Mouse (Mus musculus): ENCODE measurements around the gene Ctc1. TPM values are rescaled to one million over a fixed set of nuclear protein-coding genes. Genes with fewer than 3 reads are reported as not detected.

Ctc1 gene
- polyA plus RNA-seq, 1 experiment from 2014 or later, result 79.6 TPM

GRCm38 (mm10) chr11:69077316-69077715 is 61.6 kb downstream of the Ctc1 start:
- 87% methylated on average over 9 of the region's 9 CpGs for WGBS
- Histone ChIP-seq H3K27me3 (ENCODE audit: poor library complexity, severe bottlenecking) (no peaks in the 10 kb centered on the region), H3K4me3 (no peak overlapping the region), H3K4me1 (peaks cover 27% of the 10 kb centered on the region), H3K36me3 (replicated peaks) (no peaks in the 10 kb centered on the region), H3K9me3 (no peaks in the 10 kb centered on the region), H3K27ac (no peak overlapping the region)
- no peak for DNase-seq (ENCODE audit: extremely low spot score, low spot score)

DNA sequence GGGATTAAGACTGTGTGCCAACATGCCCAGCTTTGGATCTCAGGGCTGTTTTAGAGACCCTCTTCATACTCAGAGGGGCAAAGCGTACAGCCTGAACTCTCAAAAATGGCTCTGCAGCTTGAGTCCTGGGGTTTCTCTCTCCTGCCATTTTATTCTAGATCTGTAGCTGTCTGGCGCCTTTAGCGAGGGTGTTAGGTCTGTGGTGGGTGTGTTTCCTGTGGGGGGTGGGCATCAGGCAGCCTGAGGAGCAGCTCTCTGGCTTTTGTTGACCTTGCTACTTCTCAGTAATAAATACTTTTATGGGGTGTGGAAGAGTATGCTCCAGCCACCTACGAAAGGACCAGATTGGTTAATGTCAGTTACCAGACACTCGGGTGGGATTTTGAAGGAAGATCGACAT is 62.3 kb downstream of the Ctc1 start:
- Histone ChIP-seq H3K4me3 (no peak overlapping the region), H3K9me3 (no peaks in the 10 kb centered on the region), H3K27me3 (ENCODE audit: poor library complexity, severe bottlenecking) (no peaks in the 10 kb centered on the region), H3K27ac (no peak overlapping the region), H3K4me1 (peaks cover 22% of the 10 kb centered on the region), H3K36me3 (replicated peaks) (no peaks in the 10 kb centered on the region)
- no peak for DNase-seq (ENCODE audit: extremely low spot score, low spot score)
- 86% methylated on average over 6 of the region's 6 CpGs for WGBS

DNA sequence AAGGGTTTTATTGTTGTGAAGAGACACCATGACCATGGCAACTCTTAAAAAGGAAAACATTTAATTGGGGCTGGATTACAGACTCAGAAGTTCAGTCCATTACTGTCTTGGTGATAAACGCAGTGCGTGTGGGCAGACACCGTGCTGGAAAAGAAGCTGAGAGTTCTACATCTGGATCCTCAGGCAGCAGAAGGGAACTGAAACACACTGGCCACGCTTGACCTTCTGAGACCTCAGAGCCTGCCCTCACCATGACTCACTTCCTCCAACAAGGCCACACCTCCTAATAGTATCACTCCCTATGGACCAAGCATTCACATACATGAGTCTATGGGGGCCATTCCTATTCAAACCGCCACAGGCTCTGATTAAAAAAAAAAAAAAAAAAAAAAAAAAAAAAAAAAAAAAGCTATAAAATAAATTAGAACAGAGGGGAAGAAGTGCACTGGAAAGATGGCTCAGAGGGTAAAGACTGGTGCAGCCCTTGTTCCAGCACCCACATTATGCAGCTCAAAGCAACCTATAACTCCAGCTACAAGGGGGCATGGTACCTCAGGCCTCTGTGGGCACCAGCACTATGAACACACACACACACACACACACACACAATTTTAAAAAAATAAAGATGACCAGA is 63.2 kb downstream of the Ctc1 start:
- 87% methylated on average over 5 of the region's 5 CpGs for WGBS
- Histone ChIP-seq H3K27ac (no peak overlapping the region), H3K9me3 (no peaks in the 10 kb centered on the region), H3K4me3 (no peak overlapping the region), H3K4me1 (peaks cover 16% of the 10 kb centered on the region), H3K36me3 (replicated peaks) (no peaks in the 10 kb centered on the region), H3K27me3 (ENCODE audit: poor library complexity, severe bottlenecking) (no peaks in the 10 kb centered on the region)
- no peak for DNase-seq (ENCODE audit: extremely low spot score, low spot score)

GRCm38 (mm10) chr11:69080102-69080854 is 64.6 kb downstream of the Ctc1 start:
- no peaks in the 10 kb centered on the region for H3K9me3 ChIP-seq
- H3K4me3 ChIP-seq, result no peak overlapping the region
- WGBS, result 87% methylated on average over 15 of the region's 15 CpGs
- no peaks in the 10 kb centered on the region for H3K27me3 ChIP-seq (ENCODE audit: poor library complexity, severe bottlenecking)
- DNase-seq (ENCODE audit: extremely low spot score, low spot score), result no peak
- H3K4me1 ChIP-seq, result peaks cover 6% of the 10 kb centered on the region
- no peaks in the 10 kb centered on the region for H3K36me3 ChIP-seq (replicated peaks)
- no peak overlapping the region for H3K27ac ChIP-seq

GRCm38 (mm10) chr11:69080855-69081222 is 65.1 kb downstream of the Ctc1 start:
- no peaks in the 10 kb centered on the region for H3K36me3 ChIP-seq (replicated peaks)
- no peaks in the 10 kb centered on the region for H3K9me3 ChIP-seq
- no peak overlapping the region for H3K4me3 ChIP-seq
- WGBS, result 87% methylated on average over 8 of the region's 8 CpGs
- peaks cover 6% of the 10 kb centered on the region for H3K4me1 ChIP-seq
- H3K27me3 ChIP-seq (ENCODE audit: poor library complexity, severe bottlenecking), result no peaks in the 10 kb centered on the region
- no peak for DNase-seq (ENCODE audit: extremely low spot score, low spot score)
- no peak overlapping the region for H3K27ac ChIP-seq

GRCm38 (mm10) chr11:69081613-69082012 is 65.9 kb downstream of the Ctc1 start:
- no peaks in the 10 kb centered on the region for H3K9me3 ChIP-seq
- H3K4me1 ChIP-seq, result peaks cover 7% of the 10 kb centered on the region
- 92% methylated on average over 7 of the region's 7 CpGs for WGBS
- H3K36me3 ChIP-seq (replicated peaks), result no peaks in the 10 kb centered on the region
- no peak for DNase-seq (ENCODE audit: extremely low spot score, low spot score)
- no peak overlapping the region for H3K27ac ChIP-seq
- no peaks in the 10 kb centered on the region for H3K27me3 ChIP-seq (ENCODE audit: poor library complexity, severe bottlenecking)
- H3K4me3 ChIP-seq, result no peak overlapping the region

- Histone ChIP-seq H3K27ac (no peak overlapping the region), H3K4me1 (peaks cover 39% of the 10 kb centered on the region), H3K9me3 (no peaks in the 10 kb centered on the region), H3K4me3 (no peak overlapping the region), H3K36me3 (replicated peaks) (peaks cover 13% of the 10 kb centered on the region), H3K27me3 (ENCODE audit: poor library complexity, severe bottlenecking) (no peaks in the 10 kb centered on the region)
- WGBS, result 68% methylated on average over 6 of the region's 6 CpGs
- DNase-seq (ENCODE audit: extremely low spot score, low spot score), result no peak
Observed at GRCm38 (mm10) chr11:69085608-69086007, 69.9 kb downstream of the Ctc1 start.

Small RNA genes within 50 kb of the gene (microRNA-seq; reads per million reads assigned to microRNA genes)
- gene Mir3062, result 17.7 reads per million, percentile 28 among the genes with 10 or more reads in this experiment

Other genes starting within 250 kb of the Ctc1 start
- gene Ndel1, start 144.1 kb upstream of the Ctc1 start, polyA plus RNA-seq (2016; fragmentation: Nextera tagmentation; extraction: Ambion mirVana), result 49.4 and 51.3 TPM in 2 replicates
- gene Rnf222, start 127.4 kb upstream of the Ctc1 start, polyA plus RNA-seq (2016; fragmentation: Nextera tagmentation; extraction: Ambion mirVana), result 0.05 and 0.11 TPM in 2 replicates
- gene Rpl26, start 114.3 kb upstream of the Ctc1 start, polyA plus RNA-seq (2016; fragmentation: Nextera tagmentation; extraction: Ambion mirVana), result 1,077 and 1,081 TPM in 2 replicates
- gene Odf4, start 88.8 kb upstream of the Ctc1 start, polyA plus RNA-seq (2016; fragmentation: Nextera tagmentation; extraction: Ambion mirVana), result not detected in 2 replicates
- gene Arhgef15, start 58.4 kb upstream of the Ctc1 start, polyA plus RNA-seq (2016; fragmentation: Nextera tagmentation; extraction: Ambion mirVana), result 6.7 and 6.8 TPM in 2 replicates
- gene Slc25a35, start 47.8 kb upstream of the Ctc1 start, polyA plus RNA-seq (2016; fragmentation: Nextera tagmentation; extraction: Ambion mirVana), result 1.9 and 2.1 TPM in 2 replicates
- gene Rangrf, start 40.7 kb upstream of the Ctc1 start, polyA plus RNA-seq (2016; fragmentation: Nextera tagmentation; extraction: Ambion mirVana), result 90.7 and 97.5 TPM in 2 replicates
- 70.5 and 72.8 TPM in 2 replicates for gene Pfas, start 7.5 kb upstream of the Ctc1 start, polyA plus RNA-seq (2016; fragmentation: Nextera tagmentation; extraction: Ambion mirVana)
- 227 and 236 TPM in 2 replicates for gene Aurkb, start 29.7 kb downstream of the Ctc1 start, polyA plus RNA-seq (2016; fragmentation: Nextera tagmentation; extraction: Ambion mirVana)
- gene Borcs6, start 43.8 kb downstream of the Ctc1 start, polyA plus RNA-seq (2016; fragmentation: Nextera tagmentation; extraction: Ambion mirVana), result 3.8 and 4.1 TPM in 2 replicates
- 60.8 and 61.0 TPM in 2 replicates for gene Tmem107, start 54.9 kb downstream of the Ctc1 start, polyA plus RNA-seq (2016; fragmentation: Nextera tagmentation; extraction: Ambion mirVana)
- 51.3 and 57.6 TPM in 2 replicates for gene Vamp2, start 72.6 kb downstream of the Ctc1 start, polyA plus RNA-seq (2016; fragmentation: Nextera tagmentation; extraction: Ambion mirVana)
- 7.3 and 9.0 TPM in 2 replicates for gene Per1, start 79.3 kb downstream of the Ctc1 start, polyA plus RNA-seq (2016; fragmentation: Nextera tagmentation; extraction: Ambion mirVana)
- gene Hes7, start 104.5 kb downstream of the Ctc1 start, polyA plus RNA-seq (2016; fragmentation: Nextera tagmentation; extraction: Ambion mirVana), result 0.16 and 0.17 TPM in 2 replicates
- gene 9130213A22Rik, start 106.7 kb downstream of the Ctc1 start, polyA plus RNA-seq (2016; fragmentation: Nextera tagmentation; extraction: Ambion mirVana), result 0.11 and 0.16 TPM in 2 replicates
- gene Aloxe3, start 110.0 kb downstream of the Ctc1 start, polyA plus RNA-seq (2016; fragmentation: Nextera tagmentation; extraction: Ambion mirVana), result 0.26 and 0.28 TPM in 2 replicates
- 0.05 TPM in 1 of 2 replicates, not detected in the other for gene Alox12b, start 141.1 kb downstream of the Ctc1 start, polyA plus RNA-seq (2016; fragmentation: Nextera tagmentation; extraction: Ambion mirVana)
- 0.10 TPM in 1 of 2 replicates, not detected in the other for gene Alox8, start 181.9 kb downstream of the Ctc1 start, polyA plus RNA-seq (2016; fragmentation: Nextera tagmentation; extraction: Ambion mirVana)
- 0.04 and 0.06 TPM in 2 replicates for gene Gucy2e, start 221.1 kb downstream of the Ctc1 start, polyA plus RNA-seq (2016; fragmentation: Nextera tagmentation; extraction: Ambion mirVana)

Measured in forebrain, embryonic 10.5 days (tissue).